Mouse (Mus musculus) kidney, postnatal 14 days (tissue): ENCODE results near the gene Vps13c.

Source experiments
- DNase-seq: peaks from one replicate; pipeline ENCODE4 v3.0.0; 2022; ENCODE audit warnings: mixed read lengths

The Vps13c gene

DNA sequence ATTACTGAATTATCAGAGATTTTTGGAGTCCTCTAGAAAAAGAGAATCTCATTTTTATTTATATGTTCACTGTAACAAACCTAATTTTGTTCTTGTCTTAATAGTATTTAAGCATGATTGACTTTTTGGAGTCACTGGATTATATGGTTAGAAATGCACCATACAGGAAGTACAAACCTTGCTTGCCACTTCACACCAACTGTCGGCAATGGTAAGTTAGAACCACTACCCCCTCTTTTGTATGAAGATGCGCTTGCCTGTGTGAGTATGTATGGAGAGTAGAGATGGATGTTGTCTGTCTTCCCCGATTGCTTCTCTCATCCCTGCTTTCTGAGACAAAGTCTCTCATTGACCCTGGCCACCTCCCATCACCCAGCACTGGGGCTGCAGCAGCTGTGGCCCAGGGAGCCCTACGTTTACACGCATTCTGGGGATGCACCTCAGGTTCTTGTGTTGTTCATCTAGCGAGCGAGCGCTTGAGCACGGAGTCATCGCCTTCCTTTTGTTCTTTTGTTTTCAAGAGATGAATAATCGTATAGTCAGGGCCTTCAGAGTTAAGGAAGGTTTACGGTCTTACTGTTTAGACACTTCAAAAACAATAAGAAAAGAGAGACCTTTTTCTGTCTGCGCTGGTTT is 43.3 kb downstream of the Vps13c start:
- no peak for DNase-seq

DNA sequence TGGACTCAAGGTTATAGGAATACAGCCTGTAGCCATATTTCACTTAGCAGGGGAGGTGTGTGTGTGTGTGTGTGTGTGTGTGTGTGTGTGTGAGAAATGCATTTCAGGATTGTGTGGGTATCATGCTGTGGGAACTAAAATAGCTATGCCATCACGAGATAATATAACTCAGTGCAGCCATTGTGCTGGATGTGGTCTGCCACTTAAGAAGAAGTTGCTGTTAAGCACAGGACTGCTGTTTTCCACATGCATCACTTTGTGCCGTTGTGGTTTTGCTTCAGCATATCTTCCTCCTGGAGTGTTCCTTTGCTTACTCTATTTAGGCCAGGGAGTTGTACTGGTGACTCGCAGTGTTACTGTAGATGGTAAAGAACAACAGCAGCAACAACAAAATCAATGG is 43.9 kb downstream of the Vps13c start:
- DNase-seq = no peak

DNA sequence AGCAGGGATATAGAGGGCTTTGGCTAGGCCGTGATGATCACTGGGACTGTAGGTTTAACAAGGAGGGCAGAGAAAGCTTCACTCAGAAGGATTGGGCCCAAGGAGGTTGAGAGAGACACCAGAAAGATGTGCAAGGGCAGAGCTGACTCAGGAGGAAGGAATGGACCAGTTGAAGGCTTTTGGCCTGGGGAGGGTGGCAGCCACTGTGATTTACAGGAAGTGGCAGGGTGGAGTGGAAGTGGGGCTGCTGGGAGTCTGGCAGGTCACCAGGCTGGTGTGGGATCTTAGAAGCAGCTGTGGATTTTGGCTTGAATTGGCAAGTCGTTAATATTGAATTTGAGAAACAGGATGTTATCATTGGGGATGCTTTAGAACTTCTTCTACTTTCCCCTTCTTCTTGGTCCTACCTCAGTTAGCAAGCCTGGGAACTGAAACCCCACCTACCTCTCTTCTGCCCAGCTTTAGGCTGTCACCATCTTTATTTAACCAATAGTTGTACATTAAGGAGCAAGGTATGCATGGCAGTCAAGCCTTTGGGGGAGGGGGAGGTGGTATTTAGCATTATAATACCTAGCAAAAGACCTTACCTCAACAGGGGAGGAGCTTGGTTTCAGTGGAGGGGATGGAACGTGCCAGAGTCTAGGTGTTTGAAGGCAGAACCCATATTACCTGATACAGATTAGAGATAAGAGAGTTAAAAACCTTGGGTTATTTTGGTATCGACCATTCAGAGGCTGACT is 47.0 kb downstream of the Vps13c start:
- DNase-seq = peak; percentile 45

DNA sequence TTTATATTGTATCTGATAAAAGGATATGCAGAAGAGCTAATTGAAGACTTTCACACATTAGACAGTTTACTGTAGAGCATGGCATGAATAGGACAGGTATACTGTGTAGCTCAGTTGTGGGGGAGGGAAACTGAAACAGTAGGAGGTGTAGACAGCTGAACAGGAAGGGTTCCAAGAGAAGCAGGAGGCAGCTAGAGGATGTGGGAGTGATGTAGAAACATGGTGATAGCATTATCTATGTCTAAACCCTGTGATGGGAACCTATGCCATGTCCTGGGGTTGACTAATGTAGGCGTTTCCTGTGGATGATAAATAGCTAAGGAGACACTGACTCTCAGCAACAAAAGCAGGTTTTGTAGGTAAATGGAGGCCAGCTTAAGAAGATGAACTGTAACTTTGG is 53.3 kb downstream of the Vps13c start:
- no peak for DNase-seq

DNA sequence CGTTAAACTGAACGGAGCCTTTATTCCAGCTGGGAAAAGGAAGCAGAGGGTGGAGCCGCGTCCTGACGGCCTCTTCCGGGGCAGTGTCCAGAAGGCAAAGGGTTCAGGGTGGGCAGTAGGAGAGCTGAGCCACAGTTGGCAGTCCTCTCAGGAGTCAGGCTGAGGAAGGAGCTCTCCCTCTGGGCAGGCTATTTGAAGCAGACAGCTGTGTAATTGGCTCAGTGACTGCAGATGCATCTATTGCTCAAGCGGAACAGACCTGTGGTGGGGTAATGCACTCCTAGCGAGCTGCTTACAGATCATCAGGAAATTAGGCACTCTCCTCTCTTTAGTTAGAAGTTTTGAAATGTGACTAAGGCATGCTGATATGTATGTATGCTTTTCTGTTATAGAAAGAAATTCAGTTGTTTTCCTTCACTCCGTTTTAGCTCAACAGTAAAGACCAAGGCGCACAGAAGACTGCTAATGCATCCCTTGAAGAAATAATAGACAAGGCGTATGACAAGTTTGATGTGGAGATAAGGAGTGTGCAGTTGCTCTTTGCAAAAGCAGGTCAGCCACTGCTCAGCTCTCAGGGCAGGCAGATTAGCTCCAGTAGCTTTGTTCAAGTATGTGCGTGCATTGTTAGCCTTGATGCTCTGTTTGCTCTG is 56.6 kb downstream of the Vps13c start:
- no peak for DNase-seq

DNA sequence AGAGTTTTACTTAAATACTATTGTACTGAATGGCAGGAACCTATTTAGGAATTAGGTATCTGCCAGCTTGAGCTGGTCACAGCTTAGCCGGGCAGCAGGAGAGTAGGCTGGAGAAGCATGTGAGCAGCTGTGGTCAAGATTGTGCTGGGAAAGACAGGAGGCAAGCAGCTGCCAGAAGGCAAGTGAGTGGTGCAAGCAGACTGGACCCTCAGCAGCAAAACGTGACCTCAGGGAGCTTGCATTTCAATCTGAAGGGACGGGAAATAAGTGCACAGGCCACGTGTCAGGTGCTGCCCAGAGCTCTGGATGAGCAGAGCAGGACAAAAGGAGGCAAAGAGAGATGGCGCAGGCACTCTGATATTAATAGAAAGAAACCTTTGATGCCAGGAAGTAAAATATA is 60.2 kb downstream of the Vps13c start:
- DNase-seq = no peak

DNA sequence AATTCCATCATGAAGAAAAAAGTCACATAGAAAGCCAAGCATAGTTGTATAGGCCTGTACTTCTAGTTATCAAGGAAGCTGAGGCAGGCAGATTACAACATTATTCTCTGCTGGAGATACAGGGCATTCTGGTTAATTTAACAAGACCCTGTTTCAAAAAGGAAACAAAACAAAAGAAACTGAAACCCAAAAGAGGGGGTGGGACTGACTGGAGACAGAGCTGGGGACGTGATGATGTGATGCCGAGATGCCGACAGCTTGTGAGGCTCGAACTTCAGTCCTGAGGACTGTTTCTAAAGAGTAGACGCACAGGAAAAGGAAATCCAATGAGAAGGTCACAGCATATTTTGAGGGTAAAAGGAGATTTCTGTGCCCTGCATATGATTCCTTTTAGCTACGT is 64.2 kb downstream of the Vps13c start:
- no peak for DNase-seq

DNA sequence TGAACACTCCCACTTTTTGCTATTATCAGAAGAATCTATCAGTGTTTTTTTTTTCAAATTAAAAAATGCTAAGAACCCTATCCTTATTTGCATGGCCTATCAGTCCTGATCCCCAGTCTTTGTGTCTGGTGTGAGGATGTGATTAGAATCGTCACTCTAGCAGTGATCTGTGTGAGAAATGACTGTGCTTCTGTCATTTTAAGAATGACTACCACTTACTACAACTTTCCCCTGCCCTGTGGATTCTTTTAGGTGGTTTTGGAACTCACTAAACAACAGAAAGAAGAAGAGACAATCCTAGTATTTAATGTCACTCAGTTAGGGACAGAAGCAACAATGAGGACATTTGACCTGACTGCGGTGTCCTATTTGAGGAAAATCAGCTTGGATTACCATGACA is 65.3 kb downstream of the Vps13c start:
- no peak for DNase-seq

DNA sequence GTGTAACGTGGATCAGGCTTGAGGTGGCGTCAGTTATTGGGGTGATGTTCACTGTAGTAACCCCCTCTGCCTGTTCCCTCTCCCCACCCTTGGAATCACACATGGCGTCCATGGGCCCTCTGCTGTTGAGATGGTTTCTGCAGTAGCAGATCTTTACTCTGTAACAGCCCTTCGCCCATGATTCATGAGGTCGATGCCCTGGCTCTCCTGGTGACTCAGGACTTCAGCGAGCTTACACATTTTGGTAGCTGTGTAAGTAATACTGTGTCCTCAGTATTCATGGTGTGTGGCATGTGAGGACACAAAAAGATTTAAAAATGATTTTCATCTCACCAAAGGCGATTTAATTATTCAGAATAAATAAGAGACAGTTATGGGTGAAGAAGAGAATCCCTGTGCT is 74.5 kb downstream of the Vps13c start:
- no peak for DNase-seq

DNA sequence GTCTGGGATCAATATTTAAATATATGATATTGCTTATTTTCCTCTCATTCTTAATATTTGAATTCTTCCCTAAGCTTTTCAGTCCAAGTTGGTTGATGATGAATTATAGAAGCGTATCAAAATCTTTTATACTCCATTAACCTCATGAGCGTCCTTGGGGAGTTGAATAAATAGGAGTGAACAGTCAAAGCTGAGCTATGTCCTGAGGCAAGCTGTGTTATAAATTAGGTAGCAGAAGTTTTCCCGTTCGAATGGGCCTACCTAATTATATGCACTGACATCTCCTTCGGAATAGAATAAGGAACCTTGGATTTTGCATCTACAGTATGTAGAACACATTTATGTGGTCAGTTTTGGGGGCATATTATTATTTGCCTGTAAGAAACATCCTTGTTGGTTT is 82.2 kb downstream of the Vps13c start:
- no peak for DNase-seq

DNA sequence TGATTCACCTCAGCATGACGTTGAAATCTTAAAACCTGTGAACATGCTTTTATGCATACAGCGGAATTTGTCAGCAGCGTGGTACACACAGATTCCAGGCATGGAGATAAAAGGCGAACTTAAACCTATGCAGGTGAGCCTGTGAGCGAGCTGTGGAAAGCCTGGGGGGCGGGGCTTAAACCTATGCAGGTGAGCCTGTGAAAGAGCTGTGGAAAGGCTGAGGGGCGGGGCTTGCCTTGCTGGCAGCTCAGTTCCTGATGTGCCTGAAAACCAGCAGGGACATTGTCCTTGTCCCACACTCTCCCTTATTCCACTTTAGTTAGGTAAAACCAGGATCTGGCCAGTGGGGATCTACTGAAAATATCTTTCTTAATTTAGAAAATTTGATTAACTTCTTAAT is 90.4 kb downstream of the Vps13c start:
- peak; percentile 7 for DNase-seq

DNA sequence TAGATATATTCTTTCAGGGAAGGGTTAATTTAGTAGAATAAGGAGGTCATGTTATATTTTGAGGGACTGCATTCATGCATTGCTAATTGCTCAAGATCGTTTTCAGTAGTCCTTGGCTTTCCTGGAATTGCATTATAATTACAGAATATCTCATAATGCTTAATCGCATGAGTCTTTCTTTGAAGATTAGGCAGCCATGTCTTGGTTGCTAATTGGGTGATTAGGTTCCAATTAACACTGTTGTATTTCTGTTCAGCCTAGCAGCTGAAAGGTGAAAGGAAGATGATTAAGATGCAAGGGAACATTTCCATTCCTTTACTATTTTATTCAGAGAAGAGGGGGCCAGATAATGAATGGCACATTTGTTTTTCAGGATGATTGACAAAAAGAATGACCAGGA is 97.1 kb downstream of the Vps13c start:
- DNase-seq = no peak

DNA sequence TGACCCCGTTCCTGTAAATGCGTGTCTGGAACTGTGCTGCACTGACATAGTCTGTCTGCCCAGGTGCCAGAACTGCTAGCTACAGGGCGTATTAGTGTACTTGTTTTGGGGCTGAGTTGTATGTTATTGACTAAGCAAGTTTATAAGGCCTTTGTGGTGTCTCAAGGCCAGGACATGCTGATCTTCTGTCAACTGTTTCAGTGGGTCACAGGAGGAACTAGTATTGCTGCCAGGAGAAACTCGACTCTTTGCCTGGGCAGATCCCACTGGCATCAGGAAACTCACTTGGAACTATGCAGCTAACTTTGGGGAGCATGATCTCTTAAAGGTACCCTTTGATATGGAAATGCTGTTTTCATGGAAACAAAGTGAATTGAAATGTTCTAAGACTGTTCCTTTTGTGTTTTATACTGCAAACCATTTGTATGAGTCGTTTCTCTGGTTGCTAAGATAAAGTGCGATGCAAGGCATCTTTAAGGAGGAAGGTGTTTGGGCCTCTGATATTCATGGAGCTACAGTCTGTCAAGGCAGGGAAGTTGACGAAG is 115.3 kb downstream of the Vps13c start:
- DNase-seq = no peak

DNA sequence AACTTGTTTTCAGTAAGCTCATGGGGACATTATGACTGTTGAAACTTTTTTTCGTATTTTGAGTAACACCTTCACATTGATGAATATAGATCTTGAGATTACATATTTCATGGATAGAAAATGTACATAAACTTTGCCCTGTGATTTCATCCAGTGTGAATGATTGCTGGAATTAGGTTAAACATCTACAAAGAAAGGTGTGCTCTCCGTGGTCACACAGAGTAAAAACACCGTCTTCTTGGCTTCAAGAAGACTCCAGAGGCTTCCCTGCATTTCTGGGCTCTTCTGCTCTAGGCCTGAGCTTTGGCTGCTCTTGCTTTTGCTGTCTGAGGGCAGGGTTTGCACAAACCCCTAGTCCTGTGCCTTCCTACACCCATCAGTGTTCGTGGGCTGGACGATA is 121.8 kb downstream of the Vps13c start:
- no peak for DNase-seq

DNA sequence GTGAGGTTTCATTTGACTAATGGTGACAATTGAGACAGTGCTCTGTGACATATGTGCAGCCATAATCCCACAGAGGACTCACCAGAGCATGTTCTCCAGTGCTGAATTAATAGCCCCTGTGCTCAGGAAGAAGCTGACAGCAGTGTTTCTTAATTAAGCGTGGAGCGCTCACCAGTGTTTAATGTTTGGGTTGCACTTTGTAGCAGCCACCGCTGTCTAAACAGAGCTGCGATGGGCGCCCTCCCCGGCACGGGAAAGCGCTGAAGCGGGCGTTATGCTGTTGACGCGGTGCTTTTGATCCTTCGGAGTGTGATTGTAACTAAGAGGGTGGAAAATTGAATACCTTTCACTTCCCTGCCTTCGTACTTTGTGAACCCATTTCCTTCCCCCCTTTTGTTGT is 125.7 kb downstream of the Vps13c start:
- peak; percentile 3 for DNase-seq

DNA sequence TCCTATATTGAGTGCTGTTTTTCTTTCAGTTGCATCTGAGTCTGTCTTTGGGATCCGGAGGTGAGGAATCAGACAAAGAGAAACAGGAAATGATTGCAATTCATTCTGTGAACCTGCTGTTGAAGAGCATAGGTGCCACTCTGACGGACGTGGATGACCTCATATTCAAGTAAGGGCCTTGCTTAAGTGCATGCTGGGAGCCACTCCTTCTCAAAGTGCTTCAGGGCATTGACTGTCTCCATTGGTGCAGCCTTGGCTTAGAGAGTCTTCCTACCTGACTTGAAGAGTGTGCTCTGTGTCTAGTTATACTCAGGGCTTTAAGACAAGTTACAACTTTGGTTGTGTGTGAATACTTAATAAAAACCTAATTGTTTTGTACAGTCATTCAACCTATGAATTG is 126.8 kb downstream of the Vps13c start:
- DNase-seq = no peak

DNA sequence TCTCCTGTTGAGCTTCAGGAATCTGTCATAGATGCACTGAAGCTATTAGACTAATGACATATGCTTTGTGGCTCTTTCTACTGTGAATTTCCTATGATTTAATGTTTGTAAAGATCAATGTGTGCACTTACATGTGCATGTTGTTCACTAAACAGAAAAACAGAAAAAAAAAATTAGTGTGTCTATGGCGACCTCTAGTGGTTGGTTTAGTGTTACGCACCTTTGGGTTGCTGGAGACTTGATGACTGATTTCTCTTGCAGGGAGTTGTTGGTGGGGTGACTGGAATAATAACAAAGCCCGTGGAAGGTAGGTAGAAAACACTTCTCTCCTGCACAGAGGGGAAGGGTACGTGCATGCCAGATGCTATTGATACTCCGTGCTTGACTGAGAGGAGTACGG is 133.3 kb downstream of the Vps13c start:
- no peak for DNase-seq

DNA sequence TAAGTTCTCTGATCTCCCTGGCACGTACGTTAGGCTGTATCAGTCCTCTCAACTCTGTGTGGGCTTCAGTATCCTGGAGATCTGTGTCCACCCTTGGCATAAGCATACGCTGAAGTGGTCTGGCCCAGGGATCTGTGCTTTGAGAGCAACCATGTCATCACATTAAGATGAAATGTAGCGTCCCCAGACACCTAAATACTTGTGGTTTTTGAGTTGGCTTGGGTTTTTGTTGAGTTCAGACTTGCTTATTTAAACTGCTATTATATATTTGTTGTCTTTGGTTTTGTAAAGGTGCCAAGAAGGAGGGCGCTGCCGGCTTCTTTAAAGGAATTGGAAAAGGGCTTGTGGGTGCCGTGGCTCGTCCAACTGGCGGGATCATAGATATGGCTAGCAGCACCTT is 135.3 kb downstream of the Vps13c start:
- DNase-seq = no peak

DNA sequence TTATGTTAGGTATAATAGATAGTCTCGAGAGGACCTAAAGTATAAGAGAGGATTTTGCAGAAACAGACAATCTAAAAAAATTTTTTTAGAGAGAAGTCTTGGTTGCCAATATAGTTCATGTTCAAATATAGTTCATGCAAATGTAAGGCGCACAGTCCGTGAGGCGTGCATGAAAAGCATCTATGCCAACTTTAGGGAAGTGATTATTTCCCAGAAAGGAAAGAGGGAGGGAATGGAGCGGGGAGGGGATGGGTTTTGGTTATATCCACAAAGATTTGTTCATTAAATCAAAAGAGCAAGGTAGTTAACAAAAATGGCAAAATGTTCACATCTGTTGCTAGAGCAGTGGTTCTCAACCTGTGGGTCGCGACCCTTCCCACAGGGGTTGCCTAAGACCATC is 166.4 kb downstream of the Vps13c start:
- DNase-seq = no peak

DNA sequence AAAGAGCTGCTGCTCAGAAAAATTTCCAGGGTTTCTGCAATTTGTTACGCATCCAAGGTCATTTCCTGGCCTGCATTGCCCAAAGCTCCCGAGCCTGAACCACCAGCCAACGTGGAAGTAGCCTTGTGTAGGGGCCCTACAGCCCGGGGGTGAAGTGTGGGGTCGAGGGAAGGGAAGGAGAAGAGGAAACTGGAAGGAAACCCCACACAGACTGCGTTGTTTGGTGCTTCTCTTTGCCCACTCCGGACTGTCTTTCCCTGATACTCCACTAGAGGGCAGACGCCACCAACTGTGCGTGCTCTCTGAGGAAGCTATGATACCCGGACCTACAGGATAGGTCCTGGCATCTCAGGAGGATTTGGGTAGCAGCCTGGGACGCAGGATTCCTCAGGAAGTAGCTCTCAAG is 174.8 kb downstream of the Vps13c start:
- DNase-seq = peak; percentile 81

DNA sequence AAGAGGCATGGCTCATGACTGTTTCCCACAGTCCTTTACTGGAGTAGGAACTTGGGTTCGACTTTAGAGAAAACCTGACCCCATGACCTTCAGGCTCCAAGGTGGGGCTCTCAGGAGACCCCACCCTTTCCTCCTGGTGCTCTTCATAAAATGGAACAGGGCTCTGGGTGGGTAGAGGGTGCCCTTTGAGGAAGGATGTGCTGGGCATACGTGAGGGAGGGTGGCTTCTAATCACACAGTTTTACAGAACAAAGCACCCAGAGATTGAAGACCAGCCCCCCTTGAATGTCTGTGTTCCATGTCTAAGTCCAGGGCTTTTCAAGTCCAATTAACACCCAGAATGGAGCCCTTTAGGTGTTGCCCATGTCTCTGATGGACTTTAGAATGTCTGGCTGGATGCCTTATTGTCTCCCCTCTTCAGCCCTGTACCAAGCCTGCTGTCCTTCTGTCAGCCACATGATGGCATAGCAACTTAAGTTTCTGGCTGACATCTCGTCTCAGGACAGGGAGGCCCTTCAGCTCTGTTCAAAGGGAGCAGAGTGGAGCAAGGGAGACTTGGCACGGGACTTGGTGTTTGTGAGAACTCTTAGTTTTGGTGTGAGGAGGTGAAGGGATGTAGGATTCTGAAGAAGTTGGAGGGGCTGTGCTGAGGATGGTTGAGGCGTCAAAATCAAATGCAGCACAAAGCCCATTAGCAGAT is 176.2 kb downstream of the Vps13c start:
- DNase-seq = peak; percentile 70

DNA sequence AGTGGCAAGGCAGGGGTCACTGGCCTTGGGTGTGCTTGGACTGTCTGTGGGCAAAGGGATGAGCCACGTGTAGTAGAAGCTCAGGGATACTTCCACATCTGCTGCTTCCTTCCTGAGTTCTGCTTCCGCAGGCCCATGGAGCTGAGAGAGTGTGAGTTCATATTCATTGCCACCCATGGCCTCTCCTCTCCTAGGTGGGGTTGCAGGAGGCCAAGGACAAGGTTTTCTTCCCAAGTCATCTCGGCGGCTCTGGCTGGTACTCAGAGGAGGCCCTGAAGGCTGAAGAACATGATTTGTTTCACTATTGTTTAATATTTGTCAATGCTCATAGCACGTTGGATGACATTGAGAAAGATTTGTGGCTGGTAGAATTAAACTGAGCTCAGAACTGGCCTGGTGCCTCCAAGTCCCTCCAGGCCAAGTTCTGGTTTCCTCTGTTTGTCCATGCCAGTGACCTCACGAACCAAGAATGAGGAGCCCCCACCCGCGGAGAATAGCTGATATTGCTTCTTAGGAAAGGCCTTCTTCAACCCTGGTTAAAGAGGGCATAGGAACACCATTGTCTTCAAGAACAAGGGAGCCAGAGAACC is 180.7 kb downstream of the Vps13c start:
- peak; percentile 40 for DNase-seq
